Mouse (Mus musculus) adrenal gland, postnatal 36 days (tissue): ENCODE results near the gene Ash1l. TPM values are rescaled to one million over a fixed set of nuclear protein-coding genes. Genes with fewer than 3 reads are reported as not detected.
A peak's percentile ranks its signal among the peaks of the same experiment; 100 is the strongest.
"Not testable (repeated sequence)": the region's sequence is repeated elsewhere in the genome, so short reads cannot be mapped to it uniquely, and the experiment has no call there.

ENCODE experiments used
- DNase-seq, 2 experiments: peaks; one replicate each; pipeline ENCODE4 v3.0.0; 2021; ENCODE audit warnings: mixed read lengths in 1 of 2
- total RNA-seq, 2 experiments: library from RNA; stranded (reverse); gene quantifications; 2 replicates each; pipeline ENCODE4 v1.2.3; 2021

Ash1l gene
- total RNA-seq, 2 experiments from 2014 or later, result 49.3 to 52.2 TPM

- no peak for DNase-seq
Observed at GRCm38 (mm10) chr3:88953736-88954135, 3.3 kb downstream of the Ash1l start.

GRCm38 (mm10) chr3:88963211-88963610 is 12.8 kb downstream of the Ash1l start:
- DNase-seq, result not testable (repeated sequence)

- no peak for DNase-seq
Observed at GRCm38 (mm10) chr3:88975012-88975411, 24.6 kb downstream of the Ash1l start.

GRCm38 (mm10) chr3:88981206-88982010 is 31.0 kb downstream of the Ash1l start:
- DNase-seq, result no peak

GRCm38 (mm10) chr3:88983921-88984381 is 33.5 kb downstream of the Ash1l start:
- peak; percentile 48 to 63 for DNase-seq

- DNase-seq, result no peak
Observed at GRCm38 (mm10) chr3:88992793-88993192, 42.4 kb downstream of the Ash1l start.

- DNase-seq, result peak; percentile 38 to 42
Observed at GRCm38 (mm10) chr3:89001536-89001935, 51.1 kb downstream of the Ash1l start.

- not testable (repeated sequence) for DNase-seq
Observed at GRCm38 (mm10) chr3:89030896-89031295, 80.5 kb downstream of the Ash1l start.

- no peak for DNase-seq
Observed at GRCm38 (mm10) chr3:89043359-89043758, 92.9 kb downstream of the Ash1l start.

GRCm38 (mm10) chr3:89058361-89058760 is 107.9 kb downstream of the Ash1l start:
- no peak for DNase-seq

- peak; percentile 23 to 33 for DNase-seq
Observed at GRCm38 (mm10) chr3:89058783-89059182, 108.4 kb downstream of the Ash1l start.

GRCm38 (mm10) chr3:89061696-89062095 is 111.3 kb downstream of the Ash1l start:
- DNase-seq, result peak; percentile 9 to 11

- DNase-seq, result no peak
Observed at GRCm38 (mm10) chr3:89067265-89067664, 116.8 kb downstream of the Ash1l start.

- DNase-seq, result no peak
Observed at GRCm38 (mm10) chr3:89077383-89077782, 127.0 kb downstream of the Ash1l start.

- DNase-seq, result not testable (repeated sequence)
Observed at GRCm38 (mm10) chr3:89082287-89082686, 131.9 kb downstream of the Ash1l start.

- DNase-seq, result no peak
Observed at GRCm38 (mm10) chr3:89084133-89084532, 133.7 kb downstream of the Ash1l start.

GRCm38 (mm10) chr3:89084654-89085190 is 134.3 kb downstream of the Ash1l start:
- no peak for DNase-seq

GRCm38 (mm10) chr3:89087338-89088110 is 137.1 kb downstream of the Ash1l start:
- peak; percentile 82 to 88 for DNase-seq

GRCm38 (mm10) chr3:89088974-89089373 is 138.6 kb downstream of the Ash1l start:
- DNase-seq, result no peak

- peak; percentile 91 to 94 for DNase-seq
Observed at GRCm38 (mm10) chr3:89089882-89090591, 139.6 kb downstream of the Ash1l start.

GRCm38 (mm10) chr3:89090694-89091655 is 140.6 kb downstream of the Ash1l start:
- peak; percentile 91 to 92 for DNase-seq
